Mouse (Mus musculus) layer of hippocampus, postnatal 25 days (tissue): ENCODE measurements at regions not wholly inside any gene's neighbourhood (a gene's known extent, or its start where the extent isn't known, plus 50 kb on each side); places are given as distances from the start of the nearest gene placed in this dataset.
A peak's percentile ranks its signal among the peaks of the same experiment; 100 is the strongest.

Source experiments
- DNase-seq, 2 experiments: peaks; one replicate each; pipeline ENCODE4 v3.0.0; 2022; ENCODE audit warnings: mixed read lengths in 2 of 2, low spot score in 1 of 2; ENCODE audit errors: extremely low spot score in 1 of 2

DNA sequence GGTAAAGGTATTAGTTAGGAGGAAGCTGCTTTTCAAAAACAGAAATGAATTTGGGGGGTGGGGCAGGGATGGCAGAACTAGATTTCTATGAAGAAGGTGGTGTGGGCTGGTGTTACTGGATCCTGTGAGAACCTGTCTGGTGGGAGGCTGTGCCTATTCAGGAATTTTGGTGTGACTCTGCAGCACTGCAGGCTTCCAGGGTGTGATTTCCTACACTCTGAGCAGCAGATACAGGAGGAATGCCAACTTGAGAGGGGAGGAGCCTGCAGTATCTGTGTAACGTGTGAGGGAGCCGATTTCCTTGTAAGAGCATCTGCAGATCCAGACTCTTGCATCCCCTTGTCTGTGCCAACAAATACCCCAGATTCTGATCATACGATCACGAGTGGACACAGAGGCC lies 231.1 kb downstream of the Gadd45g start:
- DNase-seq, result no peak

- no peak for DNase-seq
Measured at GRCm38 (mm10) chr13:52078561-52078960, 232.1 kb downstream of the Gadd45g start.

DNA sequence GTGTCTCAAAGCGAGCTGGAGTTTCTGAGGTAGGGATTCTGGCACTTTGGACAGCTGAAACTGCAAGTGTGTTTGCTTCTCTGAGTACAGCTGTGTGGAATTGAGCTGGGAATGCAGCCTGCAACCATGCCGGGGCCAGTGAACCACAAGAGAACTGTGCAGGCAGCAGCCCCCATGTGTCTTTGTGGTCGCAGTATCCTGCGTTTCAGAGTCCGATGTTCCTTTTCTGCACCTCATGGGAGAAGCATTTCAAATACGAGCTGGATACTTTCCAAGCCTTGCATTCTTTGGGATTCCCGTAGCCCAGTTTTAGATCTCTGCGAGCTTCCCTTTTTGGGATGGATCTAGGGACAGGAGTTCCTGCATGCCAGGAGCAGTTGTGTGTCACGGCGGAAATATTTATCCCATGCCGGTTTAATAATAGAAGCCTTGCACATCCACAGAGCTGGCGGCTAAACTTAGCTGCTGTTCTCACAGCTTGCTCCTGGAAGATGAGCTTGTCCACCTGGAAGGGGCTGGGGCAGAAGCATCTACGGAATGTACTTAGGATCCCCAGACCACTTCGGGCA lies 233.3 kb downstream of the Gadd45g start:
- DNase-seq, result no peak

GRCm38 (mm10) chr13:52083601-52084455 lies 237.3 kb downstream of the Gadd45g start:
- DNase-seq, result no peak

GRCm38 (mm10) chr13:52085110-52085509 lies 238.6 kb downstream of the Gadd45g start:
- DNase-seq, result no peak

- no peak for DNase-seq
Measured at GRCm38 (mm10) chr13:52088319-52088718, 241.8 kb downstream of the Gadd45g start.

GRCm38 (mm10) chr13:52090365-52090764 lies 243.9 kb downstream of the Gadd45g start:
- no peak for DNase-seq

GRCm38 (mm10) chr13:52094785-52095184 lies 248.3 kb downstream of the Gadd45g start:
- DNase-seq, result no peak

- no peak for DNase-seq
Measured at GRCm38 (mm10) chr13:52096506-52096905, 250.0 kb downstream of the Gadd45g start.

DNA sequence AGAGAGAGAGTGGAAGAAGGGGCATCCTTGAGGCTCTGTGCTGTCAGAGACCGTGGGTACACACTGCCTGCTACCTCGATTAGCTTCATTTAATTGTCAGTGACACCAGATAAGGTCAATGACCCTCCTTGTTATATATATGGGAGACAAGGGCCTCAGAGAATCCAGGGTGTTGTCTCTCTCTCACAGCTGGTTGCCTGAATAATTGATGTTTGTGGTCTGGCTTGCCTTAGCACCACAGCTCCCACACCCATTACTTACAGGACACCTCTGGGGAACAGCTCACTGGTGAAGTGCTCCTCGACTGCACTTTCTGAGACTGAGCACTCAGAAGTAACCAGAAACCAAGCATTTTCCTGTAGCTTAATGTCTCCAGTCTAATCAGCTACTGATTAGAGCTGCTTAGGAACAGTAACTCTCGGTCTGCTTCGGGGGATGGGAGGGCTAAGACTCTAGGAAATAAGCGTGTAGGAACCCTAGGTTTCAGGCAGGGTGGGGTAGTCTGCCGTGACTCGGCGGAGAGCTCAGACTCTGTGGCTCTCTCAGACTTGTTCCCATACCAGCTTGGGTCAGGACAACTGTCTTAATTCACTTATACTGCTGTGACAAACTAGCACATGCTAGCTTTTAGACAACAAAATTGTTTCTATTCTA lies 259.6 kb downstream of the Gadd45g start:
- DNase-seq, result no peak

GRCm38 (mm10) chr13:52108349-52108921 lies 262.0 kb downstream of the Gadd45g start:
- DNase-seq, result no peak

DNA sequence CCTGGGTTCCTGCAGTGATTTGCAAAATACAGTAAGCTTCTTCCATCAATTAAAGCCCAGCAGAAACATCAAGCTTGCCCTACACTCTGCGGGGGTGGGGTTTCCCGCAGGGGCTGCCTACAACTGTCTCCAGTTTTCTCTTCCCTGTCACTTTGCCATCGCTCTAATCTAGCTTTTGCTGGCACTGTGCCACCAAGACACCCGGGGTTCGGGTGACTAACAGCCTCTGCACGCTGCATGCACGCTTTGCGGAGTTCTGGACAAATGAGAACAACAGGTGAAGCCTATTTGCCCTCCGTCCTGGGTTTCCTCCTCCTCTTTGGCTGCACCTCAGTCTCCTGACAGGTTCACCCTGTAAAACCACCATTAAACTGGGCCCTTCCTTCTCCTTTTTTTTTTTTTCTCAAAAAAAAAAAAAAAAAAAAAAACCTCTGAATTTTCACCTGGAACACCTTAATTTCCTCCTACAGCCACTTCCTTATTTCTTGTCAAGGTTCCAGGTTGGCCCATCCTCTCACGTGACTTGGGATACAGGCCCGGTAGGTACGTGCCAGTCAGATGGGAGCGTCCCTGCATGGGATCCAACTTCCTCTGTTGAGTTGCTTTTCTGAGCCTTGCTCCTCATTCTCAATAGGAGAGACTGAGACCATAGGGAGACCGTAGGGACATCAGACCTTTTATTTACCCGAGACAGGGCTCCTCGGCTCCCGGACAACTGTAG lies 262.7 kb downstream of the Gadd45g start:
- no peak for DNase-seq

DNA sequence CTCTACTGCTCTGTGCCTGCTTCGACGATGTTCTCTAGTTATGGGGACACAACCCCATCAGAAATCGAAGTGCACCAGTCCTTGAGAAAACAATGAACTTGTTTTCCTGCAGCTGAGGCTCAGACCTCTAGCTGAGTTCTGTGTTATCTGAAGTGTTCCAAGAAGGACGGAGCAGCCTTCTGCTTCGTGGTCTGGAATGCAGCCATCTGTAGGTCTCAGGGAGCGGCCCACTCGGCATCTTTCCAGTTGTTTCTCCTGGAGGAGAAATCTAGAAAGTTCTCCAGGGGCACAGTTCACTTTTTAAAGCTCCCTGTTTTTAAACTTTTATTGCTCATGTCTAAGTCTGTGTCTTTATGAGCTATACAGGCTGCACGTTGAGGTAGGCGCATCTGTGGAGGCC lies 264.3 kb downstream of the Gadd45g start:
- DNase-seq, result no peak

- DNase-seq, result peak; percentile 17 to 26
Measured at GRCm38 (mm10) chr13:52113549-52113948, 267.1 kb downstream of the Gadd45g start.

DNA sequence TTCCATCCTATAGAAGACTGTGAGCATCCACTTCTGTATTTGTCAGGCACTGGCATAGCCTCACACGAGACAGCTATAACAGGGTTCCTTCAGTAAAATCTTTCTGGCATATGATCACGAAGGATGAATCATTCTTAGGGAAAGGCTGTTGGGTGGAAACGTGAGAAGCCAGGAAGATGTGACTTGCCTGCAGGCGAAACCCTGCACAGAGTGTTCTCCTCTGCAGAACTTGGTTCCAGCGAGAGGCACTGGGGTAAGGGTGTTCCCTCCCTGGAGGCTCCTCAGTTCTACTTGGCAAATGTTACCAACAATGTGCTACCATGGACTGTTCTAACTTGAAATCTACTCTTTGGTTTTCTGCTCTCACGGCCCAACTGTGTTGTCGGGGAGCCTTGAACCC lies 268.0 kb downstream of the Gadd45g start:
- DNase-seq, result no peak

- no peak for DNase-seq
Measured at GRCm38 (mm10) chr13:52114962-52115361, 268.5 kb downstream of the Gadd45g start.

GRCm38 (mm10) chr13:52116241-52116640 lies 269.8 kb downstream of the Gadd45g start:
- no peak for DNase-seq

DNA sequence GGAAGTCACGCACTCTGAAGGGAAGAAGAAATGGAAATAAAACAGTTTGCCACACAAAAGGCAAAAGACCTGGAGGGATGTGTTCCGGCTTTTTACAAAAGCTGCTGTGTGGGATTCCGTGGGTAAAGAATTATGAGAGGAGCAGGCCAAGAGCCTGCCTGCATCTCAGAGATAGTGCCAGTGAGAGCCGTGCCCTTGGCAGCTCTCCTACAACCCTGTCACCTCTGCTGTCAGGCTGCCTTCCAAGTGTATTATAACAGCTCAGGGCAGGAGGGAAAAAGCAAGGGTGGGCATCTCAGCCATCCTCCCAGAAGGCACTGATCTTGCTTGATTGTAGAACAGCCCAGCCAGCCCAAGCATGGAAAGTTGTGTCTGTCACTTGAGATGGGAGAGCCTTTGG lies 270.3 kb downstream of the Gadd45g start:
- no peak for DNase-seq

- no peak for DNase-seq
Measured at GRCm38 (mm10) chr13:52120795-52121194, 274.3 kb downstream of the Gadd45g start.

DNA sequence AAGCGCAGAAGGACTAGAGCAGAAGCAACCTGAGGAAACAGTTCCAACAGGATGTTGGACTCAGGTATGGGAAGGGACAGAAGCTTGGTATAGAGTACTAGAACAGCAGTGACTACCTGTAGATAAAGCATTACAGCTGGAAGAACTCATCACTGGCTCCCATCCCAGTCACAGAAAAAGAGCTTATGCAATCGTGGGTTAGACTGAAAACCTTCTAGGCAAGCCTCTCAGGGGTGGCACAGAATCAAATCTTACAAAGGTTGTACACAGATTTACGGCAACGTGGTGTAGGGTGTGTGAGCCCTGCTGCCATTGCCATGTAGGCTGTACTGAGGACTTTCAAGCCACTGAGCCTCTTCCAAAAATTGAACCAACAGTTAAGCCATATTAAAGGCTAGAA lies 278.6 kb downstream of the Gadd45g start:
- DNase-seq, result no peak

DNA sequence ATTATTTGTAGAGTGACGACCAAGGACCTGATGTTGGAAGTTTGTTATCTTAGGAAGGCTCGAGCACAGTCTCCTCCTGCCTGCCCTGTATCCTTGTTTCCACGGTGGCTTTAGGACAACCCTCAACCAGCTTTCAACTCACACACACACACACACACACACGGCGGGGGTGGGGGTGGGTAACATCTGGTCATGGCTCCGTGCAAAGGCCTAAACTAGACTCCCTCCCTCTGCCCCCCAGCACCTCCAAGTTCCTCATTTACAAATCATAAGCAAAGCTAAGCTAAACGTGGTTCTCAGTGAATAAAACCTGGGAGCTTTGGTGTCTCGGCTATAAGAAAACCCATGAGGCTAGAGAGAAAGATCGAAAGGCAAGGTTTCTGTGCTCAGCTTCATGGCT lies 281.3 kb downstream of the Gadd45g start:
- no peak for DNase-seq
